Mouse (Mus musculus) E14TG2a.4 (cell line): ENCODE data around the gene Rap1a.

Source experiments
- CTCF ChIP-seq: conservative IDR thresholded peaks from 2 replicates; pipeline ENCODE4 v1.5.1; 2014; ENCODE audit warnings: low read length
- NANOG ChIP-seq: IDR thresholded peaks from 2 replicates; pipeline ENCODE4 v1.6.1; 2014; ENCODE audit warnings: borderline replicate concordance, low read length, mixed read lengths

DNA sequence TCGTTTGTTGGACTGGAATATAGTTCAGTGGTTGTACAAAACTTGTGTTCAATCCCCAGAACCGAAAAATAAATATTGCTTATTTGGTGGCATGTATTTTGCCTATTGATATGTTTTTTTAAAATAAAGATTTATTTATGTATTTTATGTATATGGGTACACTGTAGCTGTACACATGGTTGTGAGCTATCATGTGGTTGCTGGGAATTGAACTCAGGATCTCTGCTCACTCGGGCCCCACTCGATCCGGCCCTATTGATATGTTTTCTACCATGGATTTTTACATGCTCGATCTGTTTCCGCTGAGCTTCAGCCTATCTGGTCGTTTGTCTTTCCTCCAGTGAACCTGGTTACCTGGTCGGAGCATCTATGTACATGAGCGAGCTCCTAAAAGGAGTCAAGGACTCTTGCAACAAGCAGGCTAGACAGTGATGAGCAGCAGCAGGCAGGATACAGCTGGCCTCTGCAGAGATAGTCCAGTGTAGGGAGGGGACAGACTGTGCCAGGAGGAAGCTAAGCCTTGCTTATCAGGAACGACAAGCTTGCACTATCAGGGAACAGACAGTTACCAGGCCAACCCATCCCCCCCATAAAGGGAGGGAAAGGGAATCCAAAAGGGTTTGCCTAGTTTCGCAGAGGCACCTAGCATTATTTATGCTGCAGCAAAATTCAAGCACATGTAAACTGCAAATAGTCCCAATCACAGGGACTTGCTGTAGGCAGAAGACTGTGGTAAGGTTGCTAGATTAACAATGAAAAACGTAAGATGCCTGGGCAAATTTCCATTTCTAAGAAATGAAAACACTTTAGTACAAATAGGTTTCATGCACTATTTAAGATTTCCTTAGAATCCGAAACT lies 7.3 kb upstream of the Rap1a start:
- TF ChIP-seq CTCF (no peak), NANOG (no peak)
